Mouse (Mus musculus) brain, embryonic 14.5 days (tissue): Measurements from ENCODE around the gene Zbtb20.

Experiments
- CTCF ChIP-seq: fragments of 200-500 bp; IDR thresholded peaks from 2 replicates; pipeline ENCODE4 v1.5.1; 2012; ENCODE audit warnings: inconsistent platforms, mild to moderate bottlenecking, moderate library complexity, borderline replicate concordance; ENCODE audit not compliant: insufficient read depth, insufficient read length; ENCODE audit errors: extremely low read depth
- POLR2A ChIP-seq: fragments of 200-500 bp; IDR thresholded peaks from 2 replicates; pipeline ENCODE4 v1.6.1; 2012; ENCODE audit warnings: mild to moderate bottlenecking, inconsistent platforms, borderline replicate concordance; ENCODE audit not compliant: poor library complexity, insufficient read depth, insufficient read length, severe bottlenecking; ENCODE audit errors: extremely low read depth

DNA sequence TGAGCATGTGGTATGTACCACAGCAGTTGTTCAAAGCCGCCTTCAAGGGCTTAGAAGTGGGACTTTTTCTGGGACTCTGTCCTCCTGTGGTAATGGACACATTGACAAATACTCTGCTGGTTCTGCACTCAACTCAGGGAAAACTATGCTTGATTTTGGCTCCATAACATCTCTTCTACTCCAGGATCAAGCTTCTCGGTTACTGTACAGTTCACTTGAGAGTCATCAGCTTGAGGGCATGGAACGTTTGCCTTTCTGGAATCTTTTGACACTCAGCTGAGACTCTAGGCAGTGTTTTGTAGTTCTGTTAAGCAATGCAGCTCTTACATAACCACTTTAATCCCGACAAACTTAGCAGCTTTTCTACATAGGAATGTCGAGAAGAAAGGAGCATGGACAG lies 36.1 kb downstream of the Zbtb20 start:
- no peak for TF ChIP-seq POLR2A
- no peak for TF ChIP-seq CTCF
